Mouse (Mus musculus): ENCODE data around the gene Cfap54.

Gene Cfap54

DNA sequence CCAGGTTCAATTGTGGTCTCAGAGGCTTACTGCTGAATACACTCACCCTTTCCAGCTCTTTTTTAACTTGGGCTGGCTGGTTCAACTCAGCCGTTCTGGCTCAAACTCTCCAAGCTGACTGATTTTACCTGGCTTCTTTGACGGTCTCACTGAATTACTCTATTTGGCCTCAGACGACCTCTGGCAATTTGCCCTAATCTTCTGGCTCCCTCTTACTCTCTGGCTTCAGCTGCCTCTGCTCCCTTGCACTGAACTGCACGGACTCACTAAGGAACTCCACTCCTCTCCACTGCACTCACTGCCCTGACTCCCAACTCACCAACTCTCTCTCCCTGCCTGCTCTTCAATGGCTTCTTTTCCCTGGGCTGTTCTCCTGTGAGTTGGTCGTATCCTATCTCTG, 20.9 kb upstream of the Cfap54 start:
- in situ Hi-C loops (cut with MboI, MseI) = no loop called here

DNA sequence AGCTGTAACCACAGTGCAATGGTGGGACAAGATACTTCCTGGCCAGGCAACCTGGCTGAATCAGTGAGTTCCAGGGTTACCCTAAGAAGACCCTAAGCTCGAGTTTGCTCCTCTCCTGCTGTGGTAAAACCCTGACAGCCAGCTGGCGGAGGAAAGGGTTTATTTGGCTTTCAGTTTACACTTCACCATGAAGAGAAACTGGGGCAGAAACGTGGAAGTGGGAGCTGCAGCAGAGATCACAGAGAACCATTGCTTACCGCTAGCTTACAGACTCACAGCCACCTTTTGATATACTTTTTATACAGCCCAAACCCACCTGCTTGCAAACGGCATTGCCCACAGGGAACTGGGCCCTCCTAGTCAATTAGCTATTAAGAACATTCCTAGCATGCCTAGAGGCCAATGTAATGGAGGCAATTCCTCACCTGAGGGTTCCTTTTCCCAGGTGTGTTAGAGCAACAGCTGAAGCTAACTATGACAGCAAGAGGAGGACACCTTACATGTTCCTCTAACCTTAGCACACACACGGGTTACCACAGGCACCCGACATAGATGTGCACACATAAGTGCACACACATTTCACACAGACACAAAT, 16.9 kb upstream of the Cfap54 start:
- in situ Hi-C loops (cut with MboI, MseI) = no loop called here

DNA sequence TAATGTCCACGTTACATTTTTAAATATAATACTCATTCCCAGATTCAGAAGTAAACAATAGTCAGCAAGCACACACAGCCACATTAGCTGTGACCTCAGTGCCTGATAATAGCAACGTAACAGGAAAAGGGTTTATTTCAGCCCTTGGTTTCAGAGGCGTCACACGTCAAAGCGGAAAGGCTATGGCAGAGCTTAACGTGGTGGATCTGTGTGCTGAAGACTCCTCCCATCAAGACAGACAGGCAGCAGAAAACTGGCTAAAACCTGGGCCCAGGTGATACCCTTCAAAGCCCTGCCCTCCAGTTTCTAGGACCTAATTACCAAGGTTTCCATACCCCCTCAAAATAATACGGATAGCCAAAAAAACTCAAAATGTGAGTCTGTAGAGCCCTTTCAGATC, 16.0 kb upstream of the Cfap54 start:
- in situ Hi-C loops (cut with MboI, MseI) = no loop called here

DNA sequence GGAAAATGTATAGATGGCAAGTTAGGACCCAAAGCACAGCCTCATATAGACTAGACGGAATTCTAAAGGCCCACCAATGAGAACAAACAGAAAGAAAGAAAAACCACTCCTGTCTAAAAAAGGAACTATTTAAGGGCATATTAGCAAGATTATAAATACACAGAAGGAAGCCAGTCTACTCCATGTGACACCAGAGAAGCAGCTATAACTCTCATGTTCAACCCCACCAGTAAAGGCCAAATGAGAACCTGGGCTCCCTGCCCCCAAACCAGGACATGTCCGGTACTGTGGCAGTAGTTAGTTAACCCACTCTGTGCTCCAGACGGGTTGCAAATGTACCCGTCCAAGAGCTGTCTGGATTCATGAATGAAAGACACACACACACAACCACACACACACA, 14.4 kb upstream of the Cfap54 start:
- in situ Hi-C loops (cut with MboI, MseI) = no loop called here

DNA sequence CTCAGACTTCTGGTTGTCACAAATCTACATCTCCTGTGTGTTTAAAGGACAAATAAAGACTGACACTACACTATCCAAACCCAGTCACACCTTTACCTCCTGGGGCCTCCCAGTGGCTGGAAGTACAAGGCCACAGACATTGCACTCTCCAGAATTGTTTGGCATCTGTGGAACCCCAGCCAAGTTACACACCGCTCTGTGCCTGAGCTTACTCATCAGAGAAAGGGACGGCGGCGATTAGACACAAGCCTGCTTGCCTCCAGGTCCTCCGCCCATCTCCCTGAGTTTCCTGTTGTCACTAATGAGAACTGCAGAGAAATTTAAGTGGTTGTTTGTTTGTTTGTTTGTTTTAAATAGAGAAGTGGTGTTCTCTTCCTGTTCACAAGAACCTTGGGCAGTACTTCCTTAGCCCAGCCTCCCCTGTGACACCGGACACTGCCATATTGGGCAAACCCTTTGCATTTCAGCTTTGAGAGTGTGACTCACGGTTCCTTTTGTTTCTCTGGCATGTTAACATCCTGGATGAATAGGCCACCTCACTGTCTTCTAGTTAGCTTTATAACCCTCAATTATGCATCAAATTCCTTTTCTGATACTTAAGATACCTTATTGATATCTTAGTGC, 13.7 kb upstream of the Cfap54 start:
- in situ Hi-C loops (cut with MboI, MseI) = no loop called here

DNA sequence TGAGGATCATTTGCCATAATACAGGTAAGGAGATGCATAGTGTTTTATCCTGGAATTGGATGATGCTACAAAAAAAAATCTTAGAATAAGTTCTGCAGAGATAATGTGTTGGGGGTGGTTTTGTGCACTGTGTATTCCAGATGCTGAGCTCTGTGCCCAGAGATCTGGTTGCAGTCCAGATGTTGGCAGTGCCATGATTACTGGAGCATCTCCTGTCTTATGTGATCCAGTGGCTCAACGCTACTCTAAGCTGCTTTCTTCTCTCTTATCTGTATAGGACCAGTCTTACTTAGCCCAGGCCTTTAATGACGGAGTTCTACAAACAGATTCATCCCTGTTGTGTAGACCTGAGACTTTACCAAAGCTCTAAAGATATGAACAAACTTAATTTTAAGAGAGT, 10.5 kb upstream of the Cfap54 start:
- in situ Hi-C loops (cut with MboI, MseI) = no loop called here

DNA sequence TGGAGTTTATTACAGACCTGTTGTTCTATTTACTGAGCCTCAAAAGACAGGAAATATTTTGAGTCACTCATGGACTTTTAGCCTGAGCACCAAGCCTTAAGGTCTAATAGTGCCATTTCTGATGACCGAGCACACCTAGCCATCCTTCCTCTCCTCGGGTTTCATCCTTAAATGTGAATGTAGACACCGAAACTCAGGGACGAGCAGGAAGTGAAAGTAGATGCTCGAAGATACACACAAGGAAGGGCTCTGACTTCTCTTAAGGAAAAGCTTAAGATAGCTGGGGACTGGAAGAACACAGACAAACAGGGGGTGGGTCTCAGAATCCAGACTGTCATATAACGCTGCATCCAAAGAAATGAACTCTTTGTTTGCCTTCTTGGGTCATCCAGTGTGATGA, 8.8 kb upstream of the Cfap54 start:
- in situ Hi-C loops (cut with MboI, MseI) = no loop called here

DNA sequence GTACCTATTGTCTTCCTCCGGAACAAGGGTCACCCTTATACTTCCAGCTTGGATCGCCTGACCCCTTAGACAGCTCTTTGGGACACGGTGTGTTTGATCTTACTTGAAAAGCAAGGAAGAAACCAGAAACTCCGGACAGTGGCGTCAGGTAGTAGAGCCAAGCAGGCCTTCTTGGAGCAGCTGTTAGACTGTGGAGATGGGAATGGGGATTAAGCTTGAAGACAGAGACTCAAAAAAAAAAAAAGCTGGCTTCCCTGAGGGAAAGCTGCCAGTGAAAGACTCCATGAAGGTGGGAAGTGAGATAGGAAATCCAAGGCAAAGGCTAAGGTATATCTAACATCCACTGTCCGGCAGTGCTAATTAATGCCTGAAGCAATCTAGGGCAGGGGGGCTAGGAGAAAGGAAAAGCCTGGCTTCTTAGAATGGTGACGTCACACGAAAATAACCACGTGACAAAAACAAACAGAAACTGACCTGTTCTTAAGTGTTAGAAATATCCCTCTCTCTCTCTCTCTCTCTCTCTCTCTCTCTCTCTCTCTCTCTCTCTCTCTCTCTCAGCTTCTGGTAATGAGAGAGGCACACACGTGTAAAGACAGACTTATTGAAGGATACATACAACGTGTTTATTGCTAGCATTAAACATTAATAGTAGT, 7.1 kb upstream of the Cfap54 start:
- in situ Hi-C loops (cut with MboI, MseI) = loop anchor here in 1 of 2 experiments (10.0 kb wide), 1 partner anchor 1436 kb away; no protein-coding TSS in a partner anchor

DNA sequence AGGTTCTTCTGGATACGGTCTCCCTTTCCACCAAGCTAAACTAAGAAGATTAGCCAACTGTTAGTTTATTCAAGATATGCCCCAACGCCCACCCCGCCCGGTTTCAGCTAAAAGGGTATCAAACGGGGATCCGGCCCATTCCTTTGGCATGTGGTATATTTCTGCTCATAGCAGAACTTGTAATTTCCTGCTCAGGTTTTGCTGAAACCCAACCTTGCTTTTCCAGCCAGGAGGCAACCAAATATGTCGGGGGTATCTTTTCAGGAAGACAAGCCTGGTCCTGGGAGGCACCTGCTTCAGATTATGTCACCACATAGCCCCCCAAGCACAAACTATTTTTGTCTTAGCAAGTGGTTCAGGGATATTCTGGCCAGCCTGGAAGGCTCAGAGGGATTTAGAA, 6.1 kb upstream of the Cfap54 start:
- in situ Hi-C loops (cut with MboI, MseI) = loop anchor here in 1 of 2 experiments (10.0 kb wide), 1 partner anchor 1437 kb away; no protein-coding TSS in a partner anchor

DNA sequence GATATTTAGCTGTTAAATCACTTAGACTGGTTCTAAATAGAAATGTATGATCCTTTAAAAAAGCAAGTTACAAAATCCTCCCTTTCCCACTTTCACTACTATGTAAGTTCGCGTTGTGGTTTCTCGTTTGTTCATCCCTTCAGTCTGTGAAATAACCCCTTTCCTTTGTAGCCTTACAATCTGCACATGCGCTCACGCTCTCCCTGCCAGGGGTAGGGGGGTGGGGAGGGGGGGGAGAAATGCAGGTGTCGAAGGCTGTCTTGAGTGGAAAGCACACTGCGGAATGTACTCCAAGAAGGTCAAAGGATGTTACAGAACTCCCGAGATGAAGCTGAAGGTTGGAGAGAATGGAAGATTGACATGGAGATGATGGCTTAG, 2.5 kb upstream of the Cfap54 start:
- in situ Hi-C loops (cut with MboI, MseI) = loop anchor here (5.0 to 10.0 kb wide), 2 partner anchors 38 to 1441 kb away; no protein-coding TSS in a partner anchor

DNA sequence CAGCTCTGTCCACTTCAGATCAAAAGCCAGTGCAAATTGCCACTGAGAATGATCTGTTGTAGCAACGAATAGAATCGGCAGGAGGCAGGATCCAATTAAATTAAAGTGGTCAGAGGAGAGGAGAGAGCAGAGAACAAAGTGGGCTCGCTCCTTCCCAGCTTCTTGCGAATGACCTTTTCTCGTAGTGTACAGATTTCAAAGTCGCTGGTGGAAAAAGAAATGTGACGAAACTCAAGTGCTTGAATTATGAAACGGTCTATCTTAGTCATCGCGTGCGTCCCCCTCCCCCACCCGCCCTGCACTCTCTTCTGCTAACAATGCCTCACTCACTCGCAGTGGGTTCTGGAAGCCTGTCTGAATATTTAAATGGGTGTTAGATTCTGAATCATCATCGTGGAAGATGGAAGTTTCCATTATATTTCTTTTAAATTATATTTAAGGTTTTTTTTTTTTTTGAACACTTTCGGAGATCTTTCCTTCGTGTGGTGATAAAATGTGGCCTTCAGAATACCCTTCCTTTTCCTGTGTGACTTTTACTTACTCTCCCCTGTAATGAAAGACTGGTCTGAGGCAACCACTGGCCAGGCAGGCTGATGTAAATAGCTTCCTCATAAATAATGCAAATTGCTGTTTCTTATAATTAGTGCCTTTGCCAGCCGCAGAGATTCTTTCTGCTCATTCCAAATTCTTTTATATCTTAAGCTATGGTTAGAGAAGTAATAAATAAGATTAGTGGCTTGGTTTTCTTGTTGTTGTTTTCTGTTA, 2.0 kb upstream of the Cfap54 start:
- in situ Hi-C loops (cut with MboI, MseI) = loop anchor here (5.0 to 10.0 kb wide), 2 partner anchors 39 to 1441 kb away; no protein-coding TSS in a partner anchor

DNA sequence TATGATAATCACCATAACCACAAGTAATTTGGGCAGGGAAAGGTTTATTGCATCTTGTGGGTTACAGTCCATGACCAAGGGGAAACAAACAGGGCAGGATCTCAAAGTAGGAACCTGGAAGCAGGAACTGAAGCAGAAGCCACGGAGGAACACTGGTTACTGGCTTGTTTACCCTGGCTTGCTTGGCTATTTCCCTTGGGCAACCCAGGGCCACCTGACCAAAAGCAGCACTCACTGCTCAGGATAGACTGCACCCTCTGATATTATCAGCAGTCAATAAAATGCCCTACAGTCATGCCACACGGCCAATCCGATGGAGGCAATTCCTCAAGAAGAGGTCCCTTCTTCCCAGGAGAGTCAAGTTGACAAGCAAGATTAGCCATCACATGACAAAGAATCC, 1.9 kb downstream of the Cfap54 start:
- in situ Hi-C loops (cut with MboI, MseI) = loop anchor here in 1 of 2 experiments (5.0 kb wide), 1 partner anchor 58 kb away; no protein-coding TSS in a partner anchor

DNA sequence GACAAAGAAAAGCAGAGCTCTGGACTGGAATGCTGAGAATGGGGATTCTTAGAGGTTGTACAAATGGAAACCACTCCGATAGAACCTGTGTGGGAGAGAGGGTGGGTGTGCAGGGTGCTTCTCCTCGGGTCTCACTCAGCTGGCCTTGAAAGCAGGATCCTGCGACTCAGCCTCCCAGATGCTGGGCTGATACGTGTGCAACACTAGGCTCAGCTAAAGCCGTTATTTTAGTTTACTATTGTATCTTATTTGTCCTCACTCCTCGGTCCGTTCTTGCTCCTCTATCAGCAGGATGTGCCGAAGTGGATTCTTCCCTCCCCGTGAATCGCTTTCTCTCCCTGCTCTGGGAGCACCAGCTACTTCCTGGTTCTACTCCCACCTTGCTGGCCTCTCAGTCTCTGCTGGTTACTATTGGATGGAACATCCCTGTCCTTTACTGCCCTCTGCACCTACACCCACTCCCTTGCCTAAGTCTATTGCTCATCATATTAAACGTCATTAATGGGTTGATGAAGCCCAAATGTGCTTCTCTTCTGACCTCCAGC, 3.4 kb downstream of the Cfap54 start:
- in situ Hi-C loops (cut with MboI, MseI) = loop anchor here in 1 of 2 experiments (5.0 kb wide), 1 partner anchor 59 kb away; no protein-coding TSS in a partner anchor

DNA sequence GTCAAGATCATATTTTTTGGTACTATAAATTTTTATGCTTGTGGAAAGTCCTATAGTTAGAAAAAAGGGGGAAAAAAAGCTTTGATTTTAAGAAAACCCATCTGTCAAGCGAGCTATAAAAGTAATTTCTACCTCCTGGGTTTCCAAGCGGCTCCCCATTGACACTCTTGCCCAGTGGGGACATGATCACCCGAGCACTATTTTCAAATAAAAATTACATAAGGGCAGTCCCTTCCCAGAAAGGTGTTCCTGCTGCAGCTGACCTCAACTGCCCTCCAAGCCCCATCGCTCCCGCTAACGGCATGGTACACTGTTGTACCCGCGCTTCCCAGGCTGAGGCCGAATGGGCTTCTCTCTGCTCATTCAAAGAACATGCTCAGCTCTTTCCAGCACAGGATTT, 5.0 kb downstream of the Cfap54 start:
- in situ Hi-C loops (cut with MboI, MseI) = loop anchor here in 1 of 2 experiments (5.0 kb wide), 1 partner anchor 61 kb away; no protein-coding TSS in a partner anchor

DNA sequence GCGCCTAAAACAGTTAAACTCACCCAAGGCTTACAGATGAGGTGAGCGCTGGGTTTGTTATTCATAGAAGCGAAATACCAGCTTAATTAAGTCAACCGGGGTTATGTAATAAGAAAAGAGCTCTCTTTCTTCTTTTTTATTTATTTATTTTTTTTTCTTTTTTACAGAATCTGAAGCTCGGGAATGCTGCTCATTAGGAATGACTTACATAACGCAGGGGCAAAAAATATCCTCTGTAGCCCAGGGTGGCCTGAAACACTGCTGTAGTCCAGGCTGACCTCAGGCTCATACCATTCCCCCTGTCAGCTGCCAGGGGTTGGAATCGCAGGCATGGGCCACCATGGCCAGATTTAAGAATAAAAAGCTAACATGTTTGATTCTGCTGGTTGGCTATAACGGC, 5.6 kb downstream of the Cfap54 start:
- in situ Hi-C loops (cut with MboI, MseI) = loop anchor here in 1 of 2 experiments (5.0 kb wide), 1 partner anchor 61 kb away; no protein-coding TSS in a partner anchor

DNA sequence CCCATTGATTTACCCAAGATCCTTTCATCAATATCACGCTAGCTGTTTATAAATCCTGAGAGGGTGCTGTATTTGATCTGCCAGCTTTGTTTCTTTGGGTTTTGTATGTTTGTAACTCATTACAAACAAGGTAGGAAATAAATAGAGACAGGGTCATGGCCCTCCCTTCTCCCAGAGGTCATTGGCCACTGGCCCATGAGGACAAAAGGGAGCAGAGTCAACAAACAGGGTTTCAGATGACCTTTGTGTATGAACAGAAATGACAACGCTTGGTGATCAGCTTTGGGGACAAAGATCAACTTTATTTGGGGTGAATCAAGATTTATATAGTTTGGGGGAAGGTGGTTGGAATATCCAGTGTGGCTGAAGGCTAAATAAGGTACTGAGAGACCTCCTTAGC, 8.6 kb downstream of the Cfap54 start:
- in situ Hi-C loops (cut with MboI, MseI) = loop anchor here in 1 of 2 experiments (25.0 kb wide), 2 partner anchors 190 to 490 kb away; no protein-coding TSS in a partner anchor

DNA sequence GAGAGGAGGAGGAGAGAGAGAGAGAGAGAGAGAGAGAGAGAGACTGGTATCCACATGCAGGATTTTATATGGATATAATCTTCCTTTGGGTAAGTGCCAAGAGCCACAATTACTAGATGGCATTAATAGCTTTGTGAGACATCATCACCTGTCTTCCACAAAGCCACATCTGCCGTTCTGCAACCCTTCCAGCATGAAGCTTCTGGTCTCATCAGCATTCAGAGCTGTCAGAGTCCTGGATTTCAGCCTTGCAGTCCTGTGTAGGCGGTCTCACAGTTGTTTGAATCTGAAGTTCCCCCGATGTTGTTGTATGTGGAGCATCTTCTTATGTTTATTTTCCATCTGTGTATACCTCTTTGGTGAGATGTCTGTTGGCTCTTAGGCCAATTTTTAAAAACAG, 9.7 kb downstream of the Cfap54 start:
- in situ Hi-C loops (cut with MboI, MseI) = loop anchor here in 1 of 2 experiments (25.0 kb wide), 2 partner anchors 191 to 491 kb away; no protein-coding TSS in a partner anchor

DNA sequence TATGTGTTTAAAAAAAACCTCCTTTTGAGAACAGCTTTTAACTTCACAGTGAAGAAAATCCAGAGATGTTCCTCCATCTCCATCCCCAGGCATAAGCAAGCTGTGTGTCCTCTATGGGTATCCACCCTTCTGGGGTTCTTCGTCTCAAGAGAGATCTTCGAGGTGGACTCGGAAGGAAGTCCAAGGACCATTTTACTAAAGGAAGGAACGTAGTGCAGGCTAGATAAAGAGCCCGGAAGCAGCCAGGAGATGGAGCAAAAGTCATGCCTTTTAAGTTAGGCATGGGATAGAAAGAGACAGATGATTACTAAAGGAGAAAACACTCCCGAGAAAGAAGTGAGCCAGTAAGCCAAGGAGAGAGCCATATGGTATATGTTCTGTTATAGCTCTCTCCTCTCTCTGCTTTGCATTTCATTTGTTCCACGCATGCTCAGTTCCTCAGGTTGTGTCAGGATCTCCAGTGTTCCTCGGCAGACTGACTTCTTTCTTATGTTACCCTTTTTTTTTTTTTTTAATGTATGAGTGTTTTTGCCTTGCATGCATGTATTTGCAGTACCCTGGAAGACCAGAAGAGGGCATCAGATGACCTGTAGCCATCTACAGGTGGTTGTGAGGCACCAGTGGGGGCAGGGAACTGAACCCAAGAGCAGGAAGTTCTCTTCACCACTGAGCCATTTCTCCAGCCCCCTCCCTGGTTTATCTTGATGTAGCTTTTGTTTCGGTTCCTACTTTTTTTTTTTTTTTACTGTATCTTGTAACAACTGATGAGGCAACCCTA, 11.1 kb downstream of the Cfap54 start:
- in situ Hi-C loops (cut with MboI, MseI) = loop anchor here in 1 of 2 experiments (25.0 kb wide), 2 partner anchors 192 to 492 kb away; no protein-coding TSS in a partner anchor

DNA sequence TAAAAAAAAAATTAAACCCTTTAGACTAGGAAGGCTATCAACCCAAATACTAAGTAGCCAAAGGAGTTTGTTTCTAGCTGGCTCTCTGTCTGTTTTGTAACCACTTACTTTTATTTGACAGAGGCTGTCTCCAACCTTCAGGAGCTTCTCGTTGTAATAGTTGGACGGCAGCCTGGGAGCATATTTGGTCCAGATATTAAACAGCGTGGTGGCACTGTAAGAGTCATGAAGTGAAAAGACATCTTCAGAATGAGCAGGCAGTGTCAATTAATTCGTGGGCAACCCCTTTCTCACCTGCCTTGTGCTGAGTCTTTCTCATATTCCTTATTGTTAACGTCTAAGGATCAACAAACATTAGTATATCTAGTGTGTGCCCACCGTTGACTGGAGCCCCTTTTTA, 11.7 kb downstream of the Cfap54 start:
- in situ Hi-C loops (cut with MboI, MseI) = loop anchor here in 1 of 2 experiments (25.0 kb wide), 2 partner anchors 193 to 493 kb away; no protein-coding TSS in a partner anchor

DNA sequence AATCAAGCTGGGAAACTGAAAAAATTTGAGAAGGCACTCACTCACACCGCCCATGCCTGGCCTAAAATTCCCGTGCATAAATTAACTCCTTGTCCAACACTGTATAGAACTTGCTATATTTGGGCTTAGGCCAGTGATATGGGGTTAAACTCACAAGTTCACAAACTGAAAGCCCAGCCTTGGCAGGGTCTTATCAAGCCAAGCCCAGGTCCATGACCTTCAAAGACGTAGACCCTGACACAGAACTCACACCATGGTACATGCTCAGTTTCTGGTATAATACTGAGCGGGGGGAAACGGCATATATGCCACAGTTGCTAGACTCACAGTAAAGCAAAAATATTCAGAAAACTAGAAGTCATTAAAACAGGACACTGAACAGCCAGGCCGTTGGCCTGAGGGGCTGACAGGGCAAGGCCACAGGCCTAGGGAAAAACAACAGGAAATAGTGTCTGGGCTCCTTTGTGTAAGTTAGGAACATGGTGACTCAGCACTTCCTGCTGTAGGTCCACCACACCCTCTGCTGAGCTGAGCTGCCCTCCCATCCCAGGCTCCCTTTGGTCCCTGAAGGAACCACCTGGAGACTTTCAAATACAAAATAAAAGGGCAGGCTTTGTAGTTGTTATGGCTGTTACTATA, 12.3 kb downstream of the Cfap54 start:
- in situ Hi-C loops (cut with MboI, MseI) = loop anchor here in 1 of 2 experiments (25.0 kb wide), 2 partner anchors 193 to 493 kb away; no protein-coding TSS in a partner anchor
